Mouse (Mus musculus) c-Kit-positive CD71-positive TER-119-positive erythroid progenitor cells, embryonic 14.5 days (primary cell): ENCODE data around the gene Scamp5.

Experiments
- DNase-seq: peaks from one replicate; pipeline ENCODE4 v3.0.0-alpha.2; 2013; ENCODE audit warnings: low spot score

The Scamp5 gene

GRCm38 (mm10) chr9:57419521-57420267, 48.2 kb downstream of the Scamp5 start:
- no peak for DNase-seq

- DNase-seq = no peak
Observed at GRCm38 (mm10) chr9:57417341-57417740, 50.5 kb downstream of the Scamp5 start.

GRCm38 (mm10) chr9:57407120-57407905, 60.5 kb downstream of the Scamp5 start:
- DNase-seq = no peak

GRCm38 (mm10) chr9:57406395-57406794, 61.5 kb downstream of the Scamp5 start:
- no peak for DNase-seq

GRCm38 (mm10) chr9:57404036-57404435, 63.8 kb downstream of the Scamp5 start:
- no peak for DNase-seq

GRCm38 (mm10) chr9:57402318-57403251, 65.3 kb downstream of the Scamp5 start:
- no peak for DNase-seq

- no peak for DNase-seq
Observed at GRCm38 (mm10) chr9:57398773-57399172, 69.1 kb downstream of the Scamp5 start.

- DNase-seq = no peak
Observed at GRCm38 (mm10) chr9:57392892-57393291, 75.0 kb downstream of the Scamp5 start.
